Mouse (Mus musculus) frontal cortex, postnatal 25 days (tissue): Measurements from ENCODE around the gene Prkcg.

Source experiments
- DNase-seq, 2 experiments: peaks; one replicate each; pipeline ENCODE4 v3.0.0; 2022; ENCODE audit warnings: low spot score in 2 of 2

The Prkcg gene

GRCm38 (mm10) chr7:3365547-3366279 is 76.7 kb downstream of the Prkcg start:
- DNase-seq: no peak

GRCm38 (mm10) chr7:3366705-3367516 is 77.9 kb downstream of the Prkcg start:
- DNase-seq: no peak

GRCm38 (mm10) chr7:3367569-3367968 is 78.6 kb downstream of the Prkcg start:
- DNase-seq: no peak

- DNase-seq: no peak
These were observed 79.3 kb downstream of the Prkcg start for GRCm38 (mm10) chr7:3368311-3368710.

GRCm38 (mm10) chr7:3369189-3369588 is 80.2 kb downstream of the Prkcg start:
- no peak for DNase-seq

GRCm38 (mm10) chr7:3370407-3370806 is 81.4 kb downstream of the Prkcg start:
- DNase-seq: no peak

- DNase-seq: no peak
These were observed 83.4 kb downstream of the Prkcg start for GRCm38 (mm10) chr7:3372376-3372775.

GRCm38 (mm10) chr7:3373754-3374153 is 84.8 kb downstream of the Prkcg start:
- DNase-seq: no peak

GRCm38 (mm10) chr7:3376831-3377230 is 87.9 kb downstream of the Prkcg start:
- DNase-seq: no peak
